Mouse (Mus musculus) midbrain, embryonic 11.5 days (tissue): ENCODE results near the gene Esrrg. TPM values are rescaled to one million over a fixed set of nuclear protein-coding genes. Genes with fewer than 3 reads are reported as not detected.
A peak's percentile ranks its signal among the peaks of the same experiment; 100 is the strongest.

Experiments used
- ATAC-seq: fragments of 200-750 bp; cut with Nextera tagmentation; 2 replicates; pipeline ENCODE4 v1.8.0; 2017; ENCODE audit warnings: moderate TSS enrichment, moderate library complexity; ENCODE audit not compliant: low FRiP score
- DNase-seq: peaks from one replicate; pipeline ENCODE4 v3.0.0; 2015; ENCODE audit warnings: low spot score; ENCODE audit errors: missing footprints
- H3K27ac ChIP-seq: fragments of 300-500 bp; sonication (generic); 2 replicates; pipeline ENCODE4 v1.5.1; 2014; ENCODE audit warnings: low read depth, low read length
- H3K27me3 ChIP-seq: fragments of 300-500 bp; sonication (generic); 2 replicates; pipeline ENCODE4 v1.6.1; 2014; ENCODE audit warnings: mild to moderate bottlenecking, low read length, moderate library complexity, mixed read lengths; ENCODE audit not compliant: control insufficient read depth, insufficient read depth
- H3K36me3 ChIP-seq: fragments of 300-500 bp; sonication (generic); 2 replicates; pipeline ENCODE4 v1.6.1; 2014; ENCODE audit warnings: mild to moderate bottlenecking, low read length, moderate library complexity, mixed read lengths; ENCODE audit not compliant: control insufficient read depth, insufficient read depth
- H3K4me1 ChIP-seq: fragments of 300-500 bp; sonication (generic); 2 replicates; pipeline ENCODE4 v1.6.1; 2014; ENCODE audit warnings: low read length; ENCODE audit not compliant: control insufficient read depth, insufficient read depth
- H3K4me2 ChIP-seq: fragments of 300-500 bp; sonication (generic); 2 replicates; pipeline ENCODE4 v1.6.1; 2014; ENCODE audit warnings: mild to moderate bottlenecking, moderate library complexity
- H3K4me3 ChIP-seq: fragments of 300-500 bp; sonication (generic); 2 replicates; pipeline ENCODE4 v1.5.1; 2014; ENCODE audit warnings: low read depth, low read length
- H3K9ac ChIP-seq: fragments of 300-500 bp; sonication (generic); 2 replicates; pipeline ENCODE4 v1.6.1; 2014; ENCODE audit warnings: low read length
- H3K9me3 ChIP-seq: fragments of 300-500 bp; sonication (generic); 2 replicates; pipeline ENCODE4 v1.6.1; 2016; ENCODE audit warnings: low read length; ENCODE audit not compliant: control insufficient read depth
- WGBS: fragments of 180-500 bp; shearing (Covaris S2); extraction: QIAGEN DNeasy Blood & Tissue Kit; methylation state at CpG from one replicate; pipeline ENCODE4 v1.1.7; 2014; 5-methylcytosine and 5-hydroxymethylcytosine counted together
- polyA plus RNA-seq: library from polyadenylated mRNA; unstranded; fragments of >200 nt; fragmentation: Nextera tagmentation; extraction: Ambion mirVana; gene quantifications from 2 replicates; pipeline ENCODE4 v1.2.1, GENCODE M21; 2014

Esrrg gene
- polyA plus RNA-seq, 1 experiment from 2014 or later = 5.9 TPM

- ATAC-seq (no peak), DNase-seq (no peak)
- no peaks in the 10 kb centered on the region for H3K9me3 ChIP-seq
- no peak overlapping the region for H3K27ac ChIP-seq
- 12% methylated on average over 6 of the region's 6 CpGs for WGBS
- H3K36me3 ChIP-seq = no peaks in the 10 kb centered on the region
- no peak overlapping the region for H3K4me3 ChIP-seq
- H3K9ac ChIP-seq = no peak overlapping the region
- no peaks in the 10 kb centered on the region for H3K27me3 ChIP-seq
- H3K4me2 ChIP-seq = no peak overlapping the region
- peaks cover 12% of the 10 kb centered on the region for H3K4me1 ChIP-seq
These were observed 357.3 kb downstream of the Esrrg start for GRCm38 (mm10) chr1:187965921-187966320.

- Histone ChIP-seq H3K27me3 (no peaks in the 10 kb centered on the region), H3K27ac (no peak overlapping the region), H3K4me1 (peaks cover 12% of the 10 kb centered on the region), H3K9ac (no peak overlapping the region), H3K4me2 (no peak overlapping the region), H3K9me3 (no peaks in the 10 kb centered on the region), H3K36me3 (no peaks in the 10 kb centered on the region), H3K4me3 (no peak overlapping the region)
- DNase-seq (no peak), ATAC-seq (no peak)
- 92% methylated on average over 4 of the region's 4 CpGs for WGBS
These were observed 359.8 kb downstream of the Esrrg start for GRCm38 (mm10) chr1:187968379-187968778.

GRCm38 (mm10) chr1:187969491-187969890, 360.9 kb downstream of the Esrrg start:
- Histone ChIP-seq H3K27ac (no peak overlapping the region), H3K4me1 (peaks cover 12% of the 10 kb centered on the region), H3K4me3 (no peak overlapping the region), H3K4me2 (no peak overlapping the region), H3K9me3 (no peaks in the 10 kb centered on the region), H3K9ac (no peak overlapping the region), H3K27me3 (no peaks in the 10 kb centered on the region), H3K36me3 (no peaks in the 10 kb centered on the region)
- WGBS = 95% methylated on average over 5 of the region's 5 CpGs
- DNase-seq (no peak), ATAC-seq (no peak)

GRCm38 (mm10) chr1:187974396-187974795, 365.8 kb downstream of the Esrrg start:
- Histone ChIP-seq H3K4me2 (no peak overlapping the region), H3K4me3 (no peak overlapping the region), H3K9me3 (no peaks in the 10 kb centered on the region), H3K4me1 (no peaks in the 10 kb centered on the region), H3K36me3 (no peaks in the 10 kb centered on the region), H3K27me3 (no peaks in the 10 kb centered on the region; the same call in 1 of the 2 replicates), H3K9ac (no peak overlapping the region), H3K27ac (no peak overlapping the region)
- 12% methylated on average over 9 of the region's 9 CpGs for WGBS
- DNase-seq (peak; percentile 91), ATAC-seq (peak; percentile 78)

GRCm38 (mm10) chr1:187975465-187976352, 367.1 kb downstream of the Esrrg start:
- Histone ChIP-seq H3K36me3 (no peaks in the 10 kb centered on the region), H3K27ac (no peak overlapping the region), H3K4me3 (no peak overlapping the region), H3K27me3 (no peaks in the 10 kb centered on the region; the same call in 1 of the 2 replicates), H3K4me2 (no peak overlapping the region), H3K4me1 (no peaks in the 10 kb centered on the region), H3K9me3 (no peaks in the 10 kb centered on the region), H3K9ac (no peak overlapping the region)
- ATAC-seq (peak; percentile 53; the same call in 1 of the 2 replicates), DNase-seq (no peak)
- 70% methylated on average over 20 of the region's 20 CpGs for WGBS

GRCm38 (mm10) chr1:187976353-187976730, 367.8 kb downstream of the Esrrg start:
- no peaks in the 10 kb centered on the region for H3K36me3 ChIP-seq
- no peak overlapping the region for H3K27ac ChIP-seq
- no peak overlapping the region for H3K9ac ChIP-seq
- DNase-seq (no peak), ATAC-seq (no peak)
- H3K4me3 ChIP-seq = no peak overlapping the region
- no peak overlapping the region for H3K4me2 ChIP-seq
- 85% methylated on average over 9 of the region's 9 CpGs for WGBS
- no peaks in the 10 kb centered on the region; the same call in 1 of the 2 replicates for H3K27me3 ChIP-seq
- H3K4me1 ChIP-seq = no peaks in the 10 kb centered on the region
- no peaks in the 10 kb centered on the region for H3K9me3 ChIP-seq

- H3K27ac ChIP-seq = no peak overlapping the region
- WGBS = 80% methylated on average over 2 of the region's 2 CpGs
- H3K27me3 ChIP-seq = no peaks in the 10 kb centered on the region; the same call in 1 of the 2 replicates
- no peak overlapping the region for H3K4me2 ChIP-seq
- ATAC-seq = no peak
- peaks cover 12% of the 10 kb centered on the region; the same call in 1 of the 2 replicates for H3K4me1 ChIP-seq
- H3K4me3 ChIP-seq = no peak overlapping the region
- DNase-seq = no peak
- H3K9me3 ChIP-seq = no peaks in the 10 kb centered on the region
- H3K36me3 ChIP-seq = no peaks in the 10 kb centered on the region
- no peak overlapping the region for H3K9ac ChIP-seq
These were observed 372.4 kb downstream of the Esrrg start for GRCm38 (mm10) chr1:187981028-187981427.

- Histone ChIP-seq H3K36me3 (no peaks in the 10 kb centered on the region), H3K9me3 (no peaks in the 10 kb centered on the region), H3K4me3 (no peak overlapping the region), H3K9ac (no peak overlapping the region), H3K27me3 (no peaks in the 10 kb centered on the region; the same call in 1 of the 2 replicates), H3K4me2 (no peak overlapping the region), H3K4me1 (peaks cover 12% of the 10 kb centered on the region; the same call in 1 of the 2 replicates), H3K27ac (no peak overlapping the region)
- no peak for DNase-seq
- WGBS = 9% methylated on average over 4 of the region's 4 CpGs
- ATAC-seq = no peak
These were observed 374.6 kb downstream of the Esrrg start for GRCm38 (mm10) chr1:187983177-187983576.

- no peak overlapping the region for H3K9ac ChIP-seq
- no peaks in the 10 kb centered on the region for H3K27me3 ChIP-seq
- no peak overlapping the region for H3K27ac ChIP-seq
- no peaks in the 10 kb centered on the region for H3K4me1 ChIP-seq
- H3K4me2 ChIP-seq = no peak overlapping the region
- DNase-seq = no peak
- no peaks in the 10 kb centered on the region for H3K9me3 ChIP-seq
- ATAC-seq = no peak
- H3K36me3 ChIP-seq = no peaks in the 10 kb centered on the region
- H3K4me3 ChIP-seq = no peak overlapping the region
These were observed 381.6 kb downstream of the Esrrg start for GRCm38 (mm10) chr1:187990161-187990560.
